Mouse (Mus musculus): ENCODE measurements around the gene Angel2. TPM values are rescaled to one million over a fixed set of nuclear protein-coding genes. Genes with fewer than 3 reads are reported as not detected.

The Angel2 gene
- polyA plus RNA-seq, 1 experiment from 2014 or later: 13.3 TPM

DNA sequence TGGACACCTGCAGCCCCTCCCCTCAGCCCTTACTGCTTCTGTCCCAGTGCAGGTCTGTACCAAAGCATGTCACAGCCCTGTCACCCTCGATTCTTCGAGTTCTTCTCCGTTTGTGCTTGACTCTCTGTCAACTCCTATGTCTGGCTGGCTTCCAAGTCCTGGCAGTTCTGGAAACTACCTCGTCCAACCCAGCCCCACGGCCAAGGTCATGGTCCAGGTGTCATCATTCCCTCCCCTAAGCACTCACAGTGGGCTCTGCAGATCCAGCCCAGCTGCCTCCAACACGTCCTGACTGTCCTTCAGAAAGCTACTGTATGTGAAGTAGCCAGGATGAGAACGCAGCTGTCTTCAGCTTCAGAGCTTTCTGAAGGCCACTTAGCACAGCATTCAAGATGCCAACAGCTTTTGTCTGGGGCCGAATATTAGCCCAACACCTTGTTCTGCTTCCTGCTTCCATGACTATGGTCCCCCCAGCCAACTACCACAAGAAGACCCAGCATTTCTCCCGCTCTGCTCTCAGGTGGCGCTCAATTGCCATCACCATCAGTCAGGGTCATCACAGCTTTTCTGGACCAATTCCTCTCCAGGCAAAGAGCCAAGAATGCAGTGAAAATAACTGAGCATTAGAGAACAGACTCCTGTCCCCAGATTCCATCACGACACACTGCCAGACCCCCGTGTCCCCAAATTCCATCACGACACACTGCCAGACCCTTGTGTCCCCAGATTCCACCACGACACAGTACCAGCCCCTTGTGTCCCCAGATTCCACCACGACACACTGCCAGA is 40.3 kb downstream of the Angel2 start:
- Histone ChIP-seq H3K4me1 (ENCODE audit: insufficient read depth) (no peaks in the 10 kb centered on the region; the same call in 1 of the 2 replicates), H3K27ac (ENCODE audit: low read depth) (no peak overlapping the region), H3K4me3 (ENCODE audit: low read depth, low read length) (no peak overlapping the region), H3K9ac (replicated peaks) (no peak overlapping the region), H3K9me3 (ENCODE audit: low read length) (no peaks in the 10 kb centered on the region), H3K4me2 (ENCODE audit: low read depth, low read length) (no peak overlapping the region), H3K36me3 (replicated peaks; ENCODE audit: insufficient read depth, low read length) (no peaks in the 10 kb centered on the region), H3K27me3 (ENCODE audit: insufficient read depth, low read length) (no peaks in the 10 kb centered on the region)
- ATAC-seq (peak; percentile 67), DNase-seq (peak; percentile 72)
- TF ChIP-seq EP300 (IDR thresholded peaks at IDR 0.05; ENCODE audit: low read depth) (no peak), CTCF (IDR thresholded peaks at IDR 0.05; ENCODE audit: low read depth) (no peak)
- 65% methylated on average over 15 of the region's 15 CpGs for WGBS (ENCODE audit: insufficient replicate concordance)

DNA sequence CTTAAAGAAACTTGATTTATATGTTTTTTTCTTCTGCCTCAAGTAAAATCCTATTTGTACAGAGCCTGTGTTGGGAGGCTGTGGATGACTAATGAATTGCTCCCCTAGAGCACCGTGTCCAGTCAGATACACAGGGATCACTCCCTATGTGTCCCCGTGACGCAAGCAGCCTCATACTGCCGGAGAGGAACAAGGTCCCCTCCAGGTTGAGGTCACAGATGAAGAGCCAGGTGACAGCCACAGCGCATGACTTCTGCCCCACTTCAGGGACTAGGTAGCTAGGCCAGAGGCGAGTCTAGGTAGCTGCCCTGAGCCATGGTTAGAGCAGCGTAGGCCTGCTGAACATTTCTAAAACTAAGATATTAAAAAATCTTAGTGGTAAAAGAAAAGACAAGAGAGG is 43.1 kb downstream of the Angel2 start:
- no peaks in the 10 kb centered on the region for H3K27me3 ChIP-seq (ENCODE audit: insufficient read depth, low read length)
- 74% methylated on average over 7 of the region's 7 CpGs for WGBS (ENCODE audit: insufficient replicate concordance)
- no peaks in the 10 kb centered on the region for H3K9me3 ChIP-seq (ENCODE audit: low read length)
- no peak overlapping the region for H3K27ac ChIP-seq (ENCODE audit: low read depth)
- no peak overlapping the region for H3K4me3 ChIP-seq (ENCODE audit: low read depth, low read length)
- TF ChIP-seq CTCF (IDR thresholded peaks at IDR 0.05; ENCODE audit: low read depth) (no peak), EP300 (IDR thresholded peaks at IDR 0.05; ENCODE audit: low read depth) (no peak)
- H3K9ac ChIP-seq (replicated peaks): no peak overlapping the region
- ATAC-seq: peak; percentile 95
- H3K4me2 ChIP-seq (ENCODE audit: low read depth, low read length): no peak overlapping the region
- no peaks in the 10 kb centered on the region; the same call in 1 of the 2 replicates for H3K4me1 ChIP-seq (ENCODE audit: insufficient read depth)
- H3K36me3 ChIP-seq (replicated peaks; ENCODE audit: insufficient read depth, low read length): no peaks in the 10 kb centered on the region
- DNase-seq: peak; percentile 55

DNA sequence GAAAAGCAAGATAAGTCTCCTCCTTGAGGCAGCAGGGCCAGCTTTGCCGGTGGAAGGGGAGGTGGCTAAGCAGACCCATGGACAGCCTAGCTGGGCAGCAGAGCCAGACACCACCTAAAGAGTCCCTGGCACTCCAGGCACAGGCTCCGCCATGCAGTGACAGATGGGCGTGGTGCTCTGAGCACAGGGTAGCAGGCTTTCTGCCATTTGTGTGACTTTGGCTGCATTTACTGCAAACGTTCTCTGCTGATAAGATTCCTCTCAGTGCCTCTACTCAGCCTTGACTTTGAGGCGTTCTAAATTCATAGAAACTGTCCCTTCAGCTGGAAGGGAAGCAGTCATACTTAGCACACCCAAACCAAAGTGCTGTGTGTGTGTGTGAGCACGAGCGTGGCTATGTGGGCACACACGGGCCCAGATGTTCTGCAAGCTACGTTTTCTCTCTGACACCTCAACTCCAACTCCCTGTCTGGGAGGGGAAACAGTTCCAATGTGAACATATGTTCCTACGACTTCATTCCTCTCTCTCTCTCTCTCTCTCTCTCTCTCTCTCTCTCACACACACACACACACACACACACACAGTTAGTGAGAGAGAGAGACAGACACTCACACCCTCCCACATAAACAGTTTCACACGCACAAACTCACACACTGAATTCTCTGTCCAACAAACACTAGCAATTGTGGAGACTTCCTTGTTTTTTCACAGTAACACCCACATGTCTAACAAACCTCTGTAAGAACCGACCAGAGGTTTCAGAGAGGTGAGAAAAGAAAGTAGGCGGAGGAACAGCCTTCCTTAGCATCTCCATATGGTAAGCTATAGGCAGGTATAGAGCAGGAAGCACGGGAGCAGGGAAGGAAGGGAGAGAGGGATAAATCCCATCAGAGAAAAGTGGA is 47.0 kb downstream of the Angel2 start:
- no peak for TF ChIP-seq CTCF (IDR thresholded peaks at IDR 0.05; ENCODE audit: low read depth)
- no peak for TF ChIP-seq EP300 (IDR thresholded peaks at IDR 0.05; ENCODE audit: low read depth)
- Histone ChIP-seq H3K36me3 (replicated peaks; ENCODE audit: insufficient read depth, low read length) (no peaks in the 10 kb centered on the region), H3K4me3 (ENCODE audit: low read depth, low read length) (no peak overlapping the region), H3K4me2 (ENCODE audit: low read depth, low read length) (no peak overlapping the region), H3K27ac (ENCODE audit: low read depth) (no peak overlapping the region), H3K9ac (replicated peaks) (no peak overlapping the region), H3K27me3 (ENCODE audit: insufficient read depth, low read length) (peaks cover 9% of the 10 kb centered on the region), H3K9me3 (ENCODE audit: low read length) (no peaks in the 10 kb centered on the region), H3K4me1 (ENCODE audit: insufficient read depth) (no peaks in the 10 kb centered on the region; the same call in 1 of the 2 replicates)
- 50% methylated on average over 14 of the region's 14 CpGs for WGBS (ENCODE audit: insufficient replicate concordance)
- ATAC-seq (no peak), DNase-seq (no peak)

DNA sequence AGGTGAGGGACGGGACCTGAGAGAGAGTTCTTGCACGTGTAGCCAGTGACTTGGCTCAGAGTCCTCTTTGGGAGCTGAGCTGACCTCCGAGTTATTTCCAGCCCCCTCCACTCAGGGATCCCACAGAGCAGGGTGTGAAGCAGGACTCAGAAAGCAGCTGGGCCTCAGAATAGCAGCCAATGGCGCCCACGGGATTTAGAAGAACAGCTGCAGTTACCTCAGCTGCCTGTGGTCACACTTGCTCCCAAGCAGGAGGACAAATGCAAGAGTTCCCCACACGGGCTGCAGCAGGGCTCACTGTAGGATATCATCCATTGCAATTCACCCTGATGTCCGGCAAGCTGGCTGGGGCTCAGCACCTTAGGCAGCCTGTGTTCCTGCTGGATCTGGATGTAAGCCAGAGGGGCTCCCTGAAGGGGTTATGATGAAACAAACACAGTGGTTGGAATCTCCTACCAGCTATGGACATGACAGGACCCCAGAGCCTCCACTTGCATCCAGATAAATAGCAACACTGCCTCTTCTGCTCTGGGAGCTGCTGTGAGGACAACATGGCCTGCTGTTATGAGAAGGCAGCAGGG is 47.8 kb downstream of the Angel2 start:
- Histone ChIP-seq H3K4me2 (ENCODE audit: low read depth, low read length) (no peak overlapping the region), H3K9me3 (ENCODE audit: low read length) (no peaks in the 10 kb centered on the region), H3K27ac (ENCODE audit: low read depth) (no peak overlapping the region), H3K4me3 (ENCODE audit: low read depth, low read length) (no peak overlapping the region), H3K4me1 (ENCODE audit: insufficient read depth) (no peaks in the 10 kb centered on the region; the same call in 1 of the 2 replicates), H3K27me3 (ENCODE audit: insufficient read depth, low read length) (peaks cover 17% of the 10 kb centered on the region), H3K36me3 (replicated peaks; ENCODE audit: insufficient read depth, low read length) (no peaks in the 10 kb centered on the region), H3K9ac (replicated peaks) (no peak overlapping the region)
- no peak for DNase-seq
- 55% methylated on average over 7 of the region's 7 CpGs for whole genome bisulfite sequencing (ENCODE audit: insufficient replicate concordance)
- ATAC-seq: no peak
- TF ChIP-seq EP300 (IDR thresholded peaks at IDR 0.05; ENCODE audit: low read depth) (no peak), CTCF (IDR thresholded peaks at IDR 0.05; ENCODE audit: low read depth) (no peak)

DNA sequence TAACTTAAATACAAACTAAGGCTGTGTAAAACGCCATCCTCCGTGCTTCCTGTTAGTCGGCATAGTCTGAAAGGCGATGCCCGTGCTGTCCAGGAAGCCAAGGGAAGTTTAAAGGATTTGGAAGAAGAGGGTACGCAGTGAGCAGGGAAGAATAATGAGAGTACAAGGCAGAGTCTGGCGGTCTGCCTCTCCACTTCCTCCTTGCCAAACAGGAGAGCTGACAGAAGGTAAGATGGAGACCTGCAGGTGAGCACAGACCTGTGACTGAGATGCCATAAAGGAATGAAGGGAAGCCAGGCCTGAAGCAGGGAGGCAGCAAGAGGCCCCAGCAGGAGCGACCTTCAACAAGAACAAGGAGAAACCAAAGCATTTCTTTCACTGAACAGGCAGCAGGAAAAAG is 49.3 kb downstream of the Angel2 start:
- Histone ChIP-seq H3K4me2 (ENCODE audit: low read depth, low read length) (no peak overlapping the region), H3K27me3 (ENCODE audit: insufficient read depth, low read length) (peaks cover 31% of the 10 kb centered on the region), H3K4me3 (ENCODE audit: low read depth, low read length) (no peak overlapping the region), H3K9ac (replicated peaks) (no peak overlapping the region), H3K4me1 (ENCODE audit: insufficient read depth) (peaks cover 13% of the 10 kb centered on the region), H3K36me3 (replicated peaks; ENCODE audit: insufficient read depth, low read length) (no peaks in the 10 kb centered on the region), H3K9me3 (ENCODE audit: low read length) (no peaks in the 10 kb centered on the region), H3K27ac (ENCODE audit: low read depth) (no peak overlapping the region)
- no peak for ATAC-seq
- WGBS (ENCODE audit: insufficient replicate concordance): 76% methylated on average over 8 of the region's 8 CpGs
- TF ChIP-seq CTCF (IDR thresholded peaks at IDR 0.05; ENCODE audit: low read depth) (no peak), EP300 (IDR thresholded peaks at IDR 0.05; ENCODE audit: low read depth) (no peak)
- DNase-seq: no peak

DNA sequence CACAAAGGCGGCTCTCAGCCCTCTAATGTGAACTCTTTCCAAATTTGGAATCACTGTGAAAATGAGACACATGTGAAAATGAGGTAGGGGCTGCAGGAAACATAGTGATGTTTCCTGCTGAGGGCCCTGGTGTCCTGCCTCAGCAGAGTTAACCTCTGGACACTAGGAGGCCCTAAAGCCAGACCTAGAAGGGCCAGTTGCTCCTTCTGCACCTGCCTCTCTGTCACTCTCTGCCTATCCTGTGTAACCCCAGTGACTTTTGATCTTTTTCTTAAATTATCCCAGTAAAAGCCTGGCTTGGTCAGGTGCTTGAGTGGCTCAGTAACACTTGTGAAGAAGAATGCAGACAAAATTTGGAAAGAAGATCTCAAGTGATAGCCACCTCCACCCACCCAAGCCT is 49.9 kb downstream of the Angel2 start:
- Histone ChIP-seq H3K9ac (replicated peaks) (no peak overlapping the region), H3K27ac (ENCODE audit: low read depth) (no peak overlapping the region), H3K4me3 (ENCODE audit: low read depth, low read length) (no peak overlapping the region), H3K4me1 (ENCODE audit: insufficient read depth) (peaks cover 13% of the 10 kb centered on the region), H3K27me3 (ENCODE audit: insufficient read depth, low read length) (peaks cover 35% of the 10 kb centered on the region), H3K4me2 (ENCODE audit: low read depth, low read length) (no peak overlapping the region), H3K36me3 (replicated peaks; ENCODE audit: insufficient read depth, low read length) (no peaks in the 10 kb centered on the region), H3K9me3 (ENCODE audit: low read length) (no peaks in the 10 kb centered on the region)
- DNase-seq (no peak), ATAC-seq (no peak)
- WGBS (ENCODE audit: insufficient replicate concordance): 62% methylated on average over 1 of the region's 1 CpGs
- no peak for TF ChIP-seq CTCF (IDR thresholded peaks at IDR 0.05; ENCODE audit: low read depth)
- no peak for TF ChIP-seq EP300 (IDR thresholded peaks at IDR 0.05; ENCODE audit: low read depth)
